Mouse (Mus musculus): ENCODE results near the gene Cbx8.

The Cbx8 gene

GRCm38 (mm10) chr11:119035094-119035685 is 5.6 kb downstream of the Cbx8 start:
- no peak for DNase-seq (ENCODE audit: extremely low read depth, low read depth)

GRCm38 (mm10) chr11:119034635-119035034 is 6.1 kb downstream of the Cbx8 start:
- DNase-seq (ENCODE audit: extremely low read depth, low read depth): no peak

- DNase-seq (ENCODE audit: extremely low read depth, low read depth): no peak
Observed at GRCm38 (mm10) chr11:119033874-119034558, 6.8 kb downstream of the Cbx8 start.

GRCm38 (mm10) chr11:119026203-119026602 is 14.6 kb downstream of the Cbx8 start:
- DNase-seq (ENCODE audit: extremely low read depth, low read depth): no peak

GRCm38 (mm10) chr11:119024260-119024659 is 16.5 kb downstream of the Cbx8 start:
- no peak for DNase-seq (ENCODE audit: extremely low read depth, low read depth)

- DNase-seq (ENCODE audit: extremely low read depth, low read depth): no peak
Observed at GRCm38 (mm10) chr11:119023616-119023980, 17.2 kb downstream of the Cbx8 start.

GRCm38 (mm10) chr11:119022895-119023615 is 17.7 kb downstream of the Cbx8 start, which contains the start of gene Cbx2:
Cbx2 (plus strand) TSS chr11:119022962.
- no peak for DNase-seq (ENCODE audit: extremely low read depth, low read depth)

GRCm38 (mm10) chr11:119022068-119022894 is 18.5 kb downstream of the Cbx8 start:
- no peak for DNase-seq (ENCODE audit: extremely low read depth, low read depth)

- DNase-seq (ENCODE audit: extremely low read depth, low read depth): no peak
Observed at GRCm38 (mm10) chr11:119021180-119021579, 19.6 kb downstream of the Cbx8 start.

GRCm38 (mm10) chr11:119017506-119017905 is 23.3 kb downstream of the Cbx8 start:
- DNase-seq (ENCODE audit: extremely low read depth, low read depth): no peak

GRCm38 (mm10) chr11:119014455-119014854 is 26.3 kb downstream of the Cbx8 start:
- DNase-seq (ENCODE audit: extremely low read depth, low read depth): no peak

GRCm38 (mm10) chr11:119007461-119008456 is 33.0 kb downstream of the Cbx8 start:
- DNase-seq (ENCODE audit: extremely low read depth, low read depth): no peak

- no peak for DNase-seq (ENCODE audit: extremely low read depth, low read depth)
Observed at GRCm38 (mm10) chr11:119006462-119006861, 34.3 kb downstream of the Cbx8 start.

- DNase-seq (ENCODE audit: extremely low read depth, low read depth): no peak
Observed at GRCm38 (mm10) chr11:119005547-119006275, 35.1 kb downstream of the Cbx8 start.

- no peak for DNase-seq (ENCODE audit: extremely low read depth, low read depth)
Observed at GRCm38 (mm10) chr11:119001493-119002128, 39.2 kb downstream of the Cbx8 start.

GRCm38 (mm10) chr11:119000877-119001276 is 39.9 kb downstream of the Cbx8 start:
- DNase-seq (ENCODE audit: extremely low read depth, low read depth): no peak

- no peak for DNase-seq (ENCODE audit: extremely low read depth, low read depth)
Observed at GRCm38 (mm10) chr11:118999361-118999804, 41.4 kb downstream of the Cbx8 start.

GRCm38 (mm10) chr11:118998540-118999265 is 42.1 kb downstream of the Cbx8 start:
- DNase-seq (ENCODE audit: extremely low read depth, low read depth): no peak
